Mouse (Mus musculus): ENCODE data around the gene Cubn. TPM values are rescaled to one million over a fixed set of nuclear protein-coding genes. Genes with fewer than 3 reads are reported as not detected.

Cubn gene
- polyA plus RNA-seq, 1 experiment from 2014 or later = 1.1 TPM

- no peak for TF ChIP-seq CTCF (IDR thresholded peaks at IDR 0.05)
- DNase-seq (ENCODE audit: low read depth, low spot score) = no peak
- CTCF ChIA-PET = interaction anchor here (1.5 to 1.7 kb wide), 2 partner anchors 12 to 173 kb away, joined by 3 to 6 read pairs; no protein-coding TSS in a partner anchor
- no peaks in the 10 kb centered on the region for H3K27me3 ChIP-seq
- in situ Hi-C loops (cut with MboI; ENCODE audit: low pct_unique_long_range_greater_than_20kb) = loop anchor here (10.0 kb wide), 1 partner anchor 124 kb away; the partner anchor contains the start of gene Vim
- ATAC-seq = no peak
- POLR2A ChIA-PET = interaction anchor here (1.3 kb wide), 1 partner anchor 21 kb away, joined by 3 read pairs; no protein-coding TSS in a partner anchor
These were observed 41.1 kb downstream of the Cubn start for GRCm38 (mm10) chr2:13450470-13450869.

- no peaks in the 10 kb centered on the region for H3K27me3 ChIP-seq
- TF ChIP-seq CTCF (IDR thresholded peaks at IDR 0.05) = no peak
- in situ Hi-C loops (cut with MboI; ENCODE audit: low pct_unique_long_range_greater_than_20kb) = no loop called here
- ChIA-PET CTCF (no interaction called here), POLR2A (no interaction called here)
- no peak for ATAC-seq
- DNase-seq (ENCODE audit: low read depth, low spot score) = no peak
These were observed 46.5 kb downstream of the Cubn start for GRCm38 (mm10) chr2:13445156-13445555.

GRCm38 (mm10) chr2:13438983-13439382 lies 52.6 kb downstream of the Cubn start:
- in situ Hi-C loops (cut with MboI; ENCODE audit: low pct_unique_long_range_greater_than_20kb) = no loop called here
- DNase-seq (ENCODE audit: low read depth, low spot score) (no peak), ATAC-seq (no peak)
- POLR2A ChIA-PET = no interaction called here
- TF ChIP-seq CTCF (IDR thresholded peaks at IDR 0.05) = no peak
- no peaks in the 10 kb centered on the region for H3K27me3 ChIP-seq
- CTCF ChIA-PET = interaction anchor here (1.2 to 3.0 kb wide), 4 partner anchors 11 to 26 kb away, joined by 5 to 11 read pairs (median 6); no protein-coding TSS in a partner anchor

GRCm38 (mm10) chr2:13438275-13438845 lies 53.3 kb downstream of the Cubn start:
- in situ Hi-C loops (cut with MboI; ENCODE audit: low pct_unique_long_range_greater_than_20kb) = no loop called here
- CTCF ChIA-PET = interaction anchor here (1.2 to 3.0 kb wide), 4 partner anchors 11 to 25 kb away, joined by 5 to 11 read pairs (median 6); no protein-coding TSS in a partner anchor
- no peak for ATAC-seq
- TF ChIP-seq CTCF (IDR thresholded peaks at IDR 0.05) = no peak
- POLR2A ChIA-PET = no interaction called here
- no peak for DNase-seq (ENCODE audit: low read depth, low spot score)
- H3K27me3 ChIP-seq = no peaks in the 10 kb centered on the region

GRCm38 (mm10) chr2:13432002-13432401 lies 59.6 kb downstream of the Cubn start:
- in situ Hi-C loops (cut with MboI; ENCODE audit: low pct_unique_long_range_greater_than_20kb) = no loop called here
- ChIA-PET CTCF (interaction anchor here (1.5 kb wide), 1 partner anchor 14 kb away, joined by 3 read pairs; no protein-coding TSS in a partner anchor), POLR2A (no interaction called here)
- DNase-seq (ENCODE audit: low read depth, low spot score) = no peak
- no peaks in the 10 kb centered on the region for H3K27me3 ChIP-seq
- no peak for TF ChIP-seq CTCF (IDR thresholded peaks at IDR 0.05)
- ATAC-seq = no peak

- DNase-seq (ENCODE audit: low read depth, low spot score) = no peak
- CTCF ChIA-PET = interaction anchor here (2.0 to 2.8 kb wide), 3 partner anchors 8 to 20 kb away, joined by 6 to 11 read pairs (median 8); no protein-coding TSS in a partner anchor
- no peak for ATAC-seq
- in situ Hi-C loops (cut with MboI; ENCODE audit: low pct_unique_long_range_greater_than_20kb) = no loop called here
- POLR2A ChIA-PET = no interaction called here
- no peak for TF ChIP-seq CTCF (IDR thresholded peaks at IDR 0.05)
- no peaks in the 10 kb centered on the region for H3K27me3 ChIP-seq
These were observed 69.4 kb downstream of the Cubn start for GRCm38 (mm10) chr2:13421974-13422760.

- CTCF ChIA-PET = interaction anchor here (1.1 to 1.7 kb wide), 3 partner anchors 8 to 49 kb away, joined by 3 to 5 read pairs (median 4); no protein-coding TSS in a partner anchor
- ATAC-seq (no peak), DNase-seq (ENCODE audit: low read depth, low spot score) (no peak)
- no peaks in the 10 kb centered on the region for H3K27me3 ChIP-seq
- in situ Hi-C loops (cut with MboI; ENCODE audit: low pct_unique_long_range_greater_than_20kb) = no loop called here
- POLR2A ChIA-PET = interaction anchor here (0.6 kb wide), 1 partner anchor 126 kb away, joined by 3 read pairs; no protein-coding TSS in a partner anchor
- TF ChIP-seq CTCF (IDR thresholded peaks at IDR 0.05) = no peak
These were observed 74.7 kb downstream of the Cubn start for GRCm38 (mm10) chr2:13416765-13417524.

- DNase-seq (ENCODE audit: low read depth, low spot score) (no peak), ATAC-seq (peak; percentile 46)
- ChIA-PET POLR2A (no interaction called here), CTCF (interaction anchor here (0.7 to 2.1 kb wide), 4 partner anchors 9 to 27 kb away, joined by 3 to 8 read pairs (median 4); no protein-coding TSS in a partner anchor)
- in situ Hi-C loops (cut with MboI; ENCODE audit: low pct_unique_long_range_greater_than_20kb) = no loop called here
- TF ChIP-seq CTCF (IDR thresholded peaks at IDR 0.05) = no peak
- no peaks in the 10 kb centered on the region for H3K27me3 ChIP-seq
These were observed 78.0 kb downstream of the Cubn start for GRCm38 (mm10) chr2:13413520-13414178.

GRCm38 (mm10) chr2:13410660-13411059 lies 81.0 kb downstream of the Cubn start:
- ChIA-PET POLR2A (no interaction called here), CTCF (interaction anchor here (1.7 kb wide), 1 partner anchor 128 kb away, joined by 4 read pairs; no protein-coding TSS in a partner anchor)
- no peak for ATAC-seq
- in situ Hi-C loops (cut with MboI; ENCODE audit: low pct_unique_long_range_greater_than_20kb) = no loop called here
- H3K27me3 ChIP-seq = no peaks in the 10 kb centered on the region
- no peak for TF ChIP-seq CTCF (IDR thresholded peaks at IDR 0.05)
- no peak for DNase-seq (ENCODE audit: low read depth, low spot score)
